In the genomic region with DNA sequence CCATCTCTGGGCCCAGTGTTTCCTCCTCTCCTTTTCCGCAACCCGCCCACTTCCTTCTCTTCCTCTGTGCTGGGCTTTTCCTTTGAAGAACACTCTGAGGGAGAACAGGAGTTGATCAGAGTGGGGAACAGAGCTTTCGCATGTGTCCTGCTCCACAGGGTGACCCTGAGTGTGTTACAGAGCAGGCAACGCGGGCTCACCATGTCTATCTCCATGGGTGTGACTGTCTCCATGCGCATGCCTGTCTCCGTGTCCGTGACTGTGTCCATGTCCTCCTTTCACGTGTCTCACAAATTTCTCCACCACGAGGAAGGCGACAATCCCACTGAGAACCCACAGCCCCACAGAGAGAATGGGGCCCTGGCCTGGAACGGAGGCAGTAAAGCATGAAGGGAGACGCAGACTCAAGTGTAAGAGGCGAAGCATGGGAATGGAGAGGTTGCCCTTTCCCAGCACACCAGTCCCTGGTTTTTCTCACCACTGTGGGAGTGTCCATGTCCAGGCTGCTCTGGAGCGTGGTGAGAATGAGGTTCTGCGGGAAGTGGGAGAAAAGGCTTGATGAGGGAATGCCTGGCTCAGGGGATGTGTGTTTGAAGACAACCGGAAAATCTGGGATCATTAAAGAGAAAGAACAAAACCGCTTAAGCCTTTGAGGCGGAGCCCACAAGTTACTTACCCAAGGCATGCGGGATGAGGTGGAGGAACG, we compare ENCODE assay signal across 8 mouse cellular contexts. TPM values are rescaled to one million over a fixed set of nuclear protein-coding genes. Genes with fewer than 3 reads are reported as not detected.
DNase-seq lines count a peak whose midpoint lies in the region; ATAC-seq and TF ChIP-seq lines count a peak whose summit lies in the region.

No protein-coding gene starts in this region.

- peaks cover 20% of the 10 kb centered on the region for H3K36me3 ChIP-seq in lung, embryonic 16.5 days (ENCODE audit: control insufficient read depth, insufficient read depth, low read length)
- peaks cover 18% of the 10 kb centered on the region for H3K36me3 ChIP-seq in hindbrain, postnatal 0 days (ENCODE audit: insufficient read depth, low read length)
- H3K36me3 ChIP-seq in midbrain, embryonic 16.5 days (ENCODE audit: control insufficient read depth, insufficient read depth, low read length) = peaks cover 8% of the 10 kb centered on the region

- ATAC-seq in lung, embryonic 16.5 days (ENCODE audit: low read depth) = no peak
- no peak for ATAC-seq in hindbrain, postnatal 0 days
- ATAC-seq in midbrain, embryonic 16.5 days = no peak

- H3K27me3 ChIP-seq in lung, embryonic 16.5 days (ENCODE audit: control insufficient read depth, insufficient read depth, low read depth, low read length) = no peaks in the 10 kb centered on the region
- no peaks in the 10 kb centered on the region for H3K27me3 ChIP-seq in hindbrain, postnatal 0 days (ENCODE audit: insufficient read depth, low read length)
- no peaks in the 10 kb centered on the region for H3K27me3 ChIP-seq in midbrain, embryonic 16.5 days (ENCODE audit: control insufficient read depth, insufficient read depth, low read depth, low read length)

- TF ChIP-seq CTCF in hindbrain, postnatal 0 days (IDR thresholded peaks at IDR 0.05; ENCODE audit: low read depth) = no peak

- peak overlapping the region; percentile 88 for H3K4me3 ChIP-seq in lung, embryonic 16.5 days (ENCODE audit: low read length)
- peak overlapping the region; percentile 68 for H3K4me3 ChIP-seq in hindbrain, postnatal 0 days (ENCODE audit: low read length)
- peak overlapping the region; percentile 81 for H3K4me3 ChIP-seq in midbrain, embryonic 16.5 days (ENCODE audit: low read depth, low read length)

- H3K27ac ChIP-seq in lung, embryonic 16.5 days (ENCODE audit: low read length) = no peak overlapping the region
- H3K27ac ChIP-seq in hindbrain, postnatal 0 days = no peak overlapping the region; the same call in 1 of the 2 replicates
- no peak overlapping the region for H3K27ac ChIP-seq in midbrain, embryonic 16.5 days (ENCODE audit: low read length)

- H3K9me3 ChIP-seq in lung, embryonic 16.5 days (ENCODE audit: control insufficient read depth, low read length) = no peaks in the 10 kb centered on the region
- no peaks in the 10 kb centered on the region for H3K9me3 ChIP-seq in hindbrain, postnatal 0 days (ENCODE audit: low read length)
- H3K9me3 ChIP-seq in midbrain, embryonic 16.5 days (replicated peaks; ENCODE audit: control insufficient read depth, low read length, poor library complexity, severe bottlenecking) = no peaks in the 10 kb centered on the region

- H3K9ac ChIP-seq in lung, embryonic 16.5 days (ENCODE audit: low read length) = peak overlapping the region; percentile 93
- H3K9ac ChIP-seq in hindbrain, postnatal 0 days (replicated peaks; ENCODE audit: low read length) = peak overlapping the region; percentile 89
- peak overlapping the region; percentile 90 for H3K9ac ChIP-seq in midbrain, embryonic 16.5 days (ENCODE audit: low read depth, low read length)

- WGBS in lung, embryonic 16.5 days = 73% methylated on average over 21 of the region's 21 CpGs
- 67% methylated on average over 21 of the region's 21 CpGs for WGBS in hindbrain, postnatal 0 days
- 58% methylated on average over 21 of the region's 21 CpGs for whole genome bisulfite sequencing in midbrain, embryonic 16.5 days

- DNase-seq in adrenal gland, adult 8-10 months = peak; percentile 24
- no peak for DNase-seq in adrenal gland, postnatal 25 days
- no peak for DNase-seq in lung, postnatal 25 days (ENCODE audit: low spot score)
- no peak for DNase-seq in hindbrain, postnatal 0 days (ENCODE audit: low spot score)
- DNase-seq in ovary, postnatal 14 days (ENCODE audit: low spot score) = no peak
- no peak for DNase-seq in urinary bladder, postnatal 14 days (ENCODE audit: low spot score)

- peak overlapping the region; percentile 95 for H3K4me2 ChIP-seq in lung, embryonic 16.5 days (ENCODE audit: low read depth, low read length)
- H3K4me2 ChIP-seq in hindbrain, postnatal 0 days (ENCODE audit: low read depth, low read length) = peak overlapping the region; percentile 88
- H3K4me2 ChIP-seq in midbrain, embryonic 16.5 days (ENCODE audit: low read length) = peak overlapping the region; percentile 78

- H3K4me1 ChIP-seq in lung, embryonic 16.5 days (replicated peaks; ENCODE audit: control insufficient read depth, insufficient read depth, low read length) = peaks cover 54% of the 10 kb centered on the region
- H3K4me1 ChIP-seq in hindbrain, postnatal 0 days (ENCODE audit: insufficient read depth, low read length) = peaks cover 34% of the 10 kb centered on the region
- peaks cover 59% of the 10 kb centered on the region for H3K4me1 ChIP-seq in midbrain, embryonic 16.5 days (ENCODE audit: control insufficient read depth, insufficient read depth, low read length)

RNA-seq across cellular contexts. Expression of a gene that starts 1.4 kb away (rescaled TPM):
- total RNA-seq in adrenal gland, adult 8-10 months (2022) = 100 to 1,000 TPM; 176 to 248 (median 200) TPM
- 149 and 162 TPM in 2 replicates for total RNA-seq in adrenal gland, postnatal 25 days (2021)
- polyA plus RNA-seq in lung, embryonic 16.5 days (2015; fragmentation: Nextera tagmentation; extraction: Ambion mirVana) = 188 and 191 TPM in 2 replicates
- 188 and 250 TPM in 2 replicates for total RNA-seq in hindbrain, postnatal 0 days (2014; rRNA removed)
- polyA plus RNA-seq in hindbrain, postnatal 0 days (2015; fragmentation: Nextera tagmentation; extraction: Ambion mirVana) = 148 and 150 TPM in 2 replicates
- 163 and 175 TPM in 2 replicates for polyA plus RNA-seq in midbrain, embryonic 16.5 days (2015; fragmentation: Nextera tagmentation; extraction: Ambion mirVana)

RNA-seq across cellular contexts. Expression of a gene that starts 1.6 kb away (rescaled TPM):
- 10 to 100 TPM; 54.8 to 70.9 (median 62.7) TPM for total RNA-seq in adrenal gland, adult 8-10 months (2022)
- 66.8 and 71.0 TPM in 2 replicates for total RNA-seq in adrenal gland, postnatal 25 days (2021)
- polyA plus RNA-seq in lung, embryonic 16.5 days (2015; fragmentation: Nextera tagmentation; extraction: Ambion mirVana) = 49.6 and 49.9 TPM in 2 replicates
- total RNA-seq in hindbrain, postnatal 0 days (2014; rRNA removed) = 51.5 and 64.8 TPM in 2 replicates
- polyA plus RNA-seq in hindbrain, postnatal 0 days (2015; fragmentation: Nextera tagmentation; extraction: Ambion mirVana) = 48.7 and 49.2 TPM in 2 replicates
- 54.0 and 55.9 TPM in 2 replicates for polyA plus RNA-seq in midbrain, embryonic 16.5 days (2015; fragmentation: Nextera tagmentation; extraction: Ambion mirVana)

RNA-seq across cellular contexts. Expression of a gene that starts 2.2 kb away (rescaled TPM):
- 100 to 1,000 TPM; 249 to 289 (median 271) TPM for total RNA-seq in adrenal gland, adult 8-10 months (2022)
- 239 TPM in 2 replicates for total RNA-seq in adrenal gland, postnatal 25 days (2021)
- polyA plus RNA-seq in lung, embryonic 16.5 days (2015; fragmentation: Nextera tagmentation; extraction: Ambion mirVana) = 40.9 and 41.6 TPM in 2 replicates
- 78.3 and 87.4 TPM in 2 replicates for total RNA-seq in hindbrain, postnatal 0 days (2014; rRNA removed)
- 74.9 and 78.9 TPM in 2 replicates for polyA plus RNA-seq in hindbrain, postnatal 0 days (2015; fragmentation: Nextera tagmentation; extraction: Ambion mirVana)
- polyA plus RNA-seq in midbrain, embryonic 16.5 days (2015; fragmentation: Nextera tagmentation; extraction: Ambion mirVana) = 60.1 and 61.3 TPM in 2 replicates

RNA-seq across cellular contexts. Expression of a gene that starts 5.6 kb away (rescaled TPM):
- total RNA-seq in adrenal gland, adult 8-10 months (2022) = 10 to 100 TPM; 42.7 to 84.4 (median 60.7) TPM
- 50.8 and 66.2 TPM in 2 replicates for total RNA-seq in adrenal gland, postnatal 25 days (2021)
- 15.0 and 15.2 TPM in 2 replicates for polyA plus RNA-seq in lung, embryonic 16.5 days (2015; fragmentation: Nextera tagmentation; extraction: Ambion mirVana)
- total RNA-seq in hindbrain, postnatal 0 days (2014; rRNA removed) = 19.1 and 22.1 TPM in 2 replicates
- 19.2 and 20.0 TPM in 2 replicates for polyA plus RNA-seq in hindbrain, postnatal 0 days (2015; fragmentation: Nextera tagmentation; extraction: Ambion mirVana)
- polyA plus RNA-seq in midbrain, embryonic 16.5 days (2015; fragmentation: Nextera tagmentation; extraction: Ambion mirVana) = 17.9 and 18.2 TPM in 2 replicates

RNA-seq across cellular contexts. Expression of a gene that starts 9.2 kb away (rescaled TPM):
- total RNA-seq in adrenal gland, adult 8-10 months (2022) = 1 to 10 TPM in 3 of 4 experiments, under 1 TPM in 1; 0.55 to 1.7 (median 1.4) TPM
- total RNA-seq in adrenal gland, postnatal 25 days (2021) = 0.91 and 3.0 TPM in 2 replicates
- 2.6 and 3.7 TPM in 2 replicates for polyA plus RNA-seq in lung, embryonic 16.5 days (2015; fragmentation: Nextera tagmentation; extraction: Ambion mirVana)
- 12.1 and 16.7 TPM in 2 replicates for total RNA-seq in hindbrain, postnatal 0 days (2014; rRNA removed)
- 5.4 TPM in 2 replicates for polyA plus RNA-seq in hindbrain, postnatal 0 days (2015; fragmentation: Nextera tagmentation; extraction: Ambion mirVana)
- polyA plus RNA-seq in midbrain, embryonic 16.5 days (2015; fragmentation: Nextera tagmentation; extraction: Ambion mirVana) = 3.6 and 4.4 TPM in 2 replicates
